Mouse (Mus musculus) cerebellum, adult 8-10 months (tissue): ENCODE measurements around the gene Wdfy3.
A peak's percentile ranks its signal among the peaks of the same experiment; 100 is the strongest.
"Not testable (repeated sequence)": the region's sequence is repeated elsewhere in the genome, so short reads cannot be mapped to it uniquely, and the experiment has no call there.

ENCODE experiments used
- DNase-seq: peaks from one replicate; pipeline ENCODE4 v3.0.0; 2022

The Wdfy3 gene

GRCm38 (mm10) chr5:101996036-101996735 is 73.5 kb downstream of the Wdfy3 start:
- no peak for DNase-seq

GRCm38 (mm10) chr5:101995451-101995995 is 74.2 kb downstream of the Wdfy3 start:
- no peak for DNase-seq

- DNase-seq: no peak
Observed at GRCm38 (mm10) chr5:101993996-101994395, 75.7 kb downstream of the Wdfy3 start.

GRCm38 (mm10) chr5:101992969-101993670 is 76.6 kb downstream of the Wdfy3 start:
- no peak for DNase-seq

GRCm38 (mm10) chr5:101990298-101990845 is 79.3 kb downstream of the Wdfy3 start:
- DNase-seq: no peak

- no peak for DNase-seq
Observed at GRCm38 (mm10) chr5:101988476-101988875, 81.2 kb downstream of the Wdfy3 start.

- DNase-seq: no peak
Observed at GRCm38 (mm10) chr5:101986694-101987093, 83.0 kb downstream of the Wdfy3 start.

GRCm38 (mm10) chr5:101982239-101982638 is 87.5 kb downstream of the Wdfy3 start:
- no peak for DNase-seq

GRCm38 (mm10) chr5:101979594-101979993 is 90.1 kb downstream of the Wdfy3 start:
- DNase-seq: no peak

GRCm38 (mm10) chr5:101972594-101972993 is 97.1 kb downstream of the Wdfy3 start:
- not testable (repeated sequence) for DNase-seq

- DNase-seq: no peak
Observed at GRCm38 (mm10) chr5:101968153-101968851, 101.4 kb downstream of the Wdfy3 start.

- DNase-seq: no peak
Observed at GRCm38 (mm10) chr5:101967832-101968152, 101.9 kb downstream of the Wdfy3 start.

- DNase-seq: no peak
Observed at GRCm38 (mm10) chr5:101962824-101963223, 106.9 kb downstream of the Wdfy3 start.

- no peak for DNase-seq
Observed at GRCm38 (mm10) chr5:101959369-101959768, 110.4 kb downstream of the Wdfy3 start.

- DNase-seq: no peak
Observed at GRCm38 (mm10) chr5:101958941-101959340, 110.8 kb downstream of the Wdfy3 start.

GRCm38 (mm10) chr5:101957419-101957818 is 112.3 kb downstream of the Wdfy3 start:
- DNase-seq: no peak

GRCm38 (mm10) chr5:101954393-101955340 is 115.1 kb downstream of the Wdfy3 start:
- DNase-seq: no peak

GRCm38 (mm10) chr5:101951918-101952317 is 117.8 kb downstream of the Wdfy3 start:
- DNase-seq: no peak

- no peak for DNase-seq
Observed at GRCm38 (mm10) chr5:101949323-101949722, 120.4 kb downstream of the Wdfy3 start.

- peak; percentile 70 for DNase-seq
Observed at GRCm38 (mm10) chr5:101948641-101949040, 121.1 kb downstream of the Wdfy3 start.

GRCm38 (mm10) chr5:101945731-101946130 is 124.0 kb downstream of the Wdfy3 start:
- no peak for DNase-seq
